Mouse (Mus musculus) CH12.LX (cell line): ENCODE measurements around the gene Sgms1. TPM values are rescaled to one million over a fixed set of nuclear protein-coding genes. Genes with fewer than 3 reads are reported as not detected.

Experiments used
- DNase-seq: peaks from one replicate; pipeline ENCODE4 v3.0.0-alpha.2; 2013; ENCODE audit errors: extremely low read depth
- H3K27ac ChIP-seq: 2 replicates; pipeline ENCODE4 v1.5.1; 2012; ENCODE audit warnings: low read depth, mild to moderate bottlenecking, control low read depth, moderate library complexity; ENCODE audit not compliant: insufficient read depth
- H3K27me3 ChIP-seq: replicated peaks from 2 replicates; pipeline ENCODE3; 2012; ENCODE audit warnings: inconsistent platforms
- H3K36me3 ChIP-seq, 2 experiments: replicated peaks in 1 of 2; 2 replicates each; pipeline versions ENCODE3 to v1.6.1; 2012; ENCODE audit warnings: inconsistent platforms in 1 of 2, low read length in 1 of 2, mild to moderate bottlenecking in 1 of 2, mixed read lengths in 1 of 2, moderate library complexity in 1 of 2; ENCODE audit not compliant: control insufficient read depth in 1 of 2, insufficient read depth in 1 of 2
- H3K4me1 ChIP-seq, 2 experiments: 2 replicates each; pipeline ENCODE4 v1.6.1; 2012; ENCODE audit warnings: inconsistent platforms in 1 of 2, moderate library complexity in 1 of 2; ENCODE audit not compliant: insufficient read depth in 2 of 2, control insufficient read depth in 1 of 2
- H3K4me2 ChIP-seq: 2 replicates; pipeline ENCODE4 v1.6.1; 2012; ENCODE audit warnings: low read depth, mild to moderate bottlenecking, control low read depth; ENCODE audit not compliant: poor library complexity, insufficient read depth, severe bottlenecking
- H3K4me3 ChIP-seq, 3 experiments: fragments of 150-350 bp in 1 of 3; sonication (generic) in 1 of 3; replicated peaks in 1 of 3; 2 replicates each; pipeline versions ENCODE3 to v1.5.1; 2011 to 2012; ENCODE audit warnings: low read depth in 2 of 3, low read length in 2 of 3, mild to moderate bottlenecking in 2 of 3, moderate library complexity in 2 of 3, control low read depth in 1 of 3, improper control_type of control experiment in 1 of 3, inconsistent platforms in 1 of 3, mixed read lengths in 1 of 3; ENCODE audit not compliant: poor library complexity in 1 of 3
- H3K79me2 ChIP-seq: replicated peaks from 2 replicates; pipeline ENCODE4 v1.6.1; 2012; ENCODE audit warnings: mild to moderate bottlenecking, moderate library complexity; ENCODE audit not compliant: control insufficient read depth, poor library complexity, insufficient read depth, severe bottlenecking; ENCODE audit errors: extremely low read depth
- H3K9ac ChIP-seq: 2 replicates; pipeline ENCODE4 v1.6.1; 2012; ENCODE audit warnings: low read depth, mild to moderate bottlenecking, control low read depth, moderate library complexity; ENCODE audit not compliant: insufficient read depth
- H3K9me3 ChIP-seq: replicated peaks from 2 replicates; pipeline ENCODE3; 2012; ENCODE audit warnings: low read length, inconsistent platforms, mixed read lengths
- BHLHE40 ChIP-seq: IDR thresholded peaks from 2 replicates; pipeline ENCODE4 v1.6.1; 2011; ENCODE audit warnings: mild to moderate bottlenecking, low read depth, low read length, improper control_type of control experiment
- CHD1 ChIP-seq: IDR thresholded peaks from 2 replicates; pipeline ENCODE4 v1.6.1; 2012; ENCODE audit warnings: low read depth, low read length, improper control_type of control experiment, inconsistent platforms
- CHD2 ChIP-seq: IDR thresholded peaks from 2 replicates; pipeline ENCODE4 v1.6.1; 2011; ENCODE audit warnings: low read length, improper control_type of control experiment
- E2F4 ChIP-seq: IDR thresholded peaks from 2 replicates; pipeline ENCODE4 v1.6.1; 2011; ENCODE audit warnings: low read depth, low read length, improper control_type of control experiment; ENCODE audit not compliant: insufficient replicate concordance
- ELF1 ChIP-seq: IDR thresholded peaks from 2 replicates; pipeline ENCODE4 v1.6.1; 2014; ENCODE audit warnings: low read depth, mild to moderate bottlenecking, inconsistent platforms, low read length, improper control_type of control experiment
- EP300 ChIP-seq: IDR thresholded peaks from 2 replicates; pipeline ENCODE4 v1.6.1; 2011; ENCODE audit warnings: low read length, improper control_type of control experiment
- HCFC1 ChIP-seq: IDR thresholded peaks from 2 replicates; pipeline ENCODE4 v1.6.1; 2012; ENCODE audit warnings: low read depth, mild to moderate bottlenecking, inconsistent platforms, low read length, improper control_type of control experiment
- IRF4 ChIP-seq: IDR thresholded peaks from 2 replicates; pipeline ENCODE4 v1.6.1; 2014; ENCODE audit warnings: low read depth, mild to moderate bottlenecking, inconsistent platforms, low read length, improper control_type of control experiment
- JUN ChIP-seq: IDR thresholded peaks from 2 replicates; pipeline ENCODE4 v1.6.1; 2011; ENCODE audit warnings: low read depth, mild to moderate bottlenecking, low read length, improper control_type of control experiment, moderate library complexity; ENCODE audit not compliant: insufficient read depth
- KAT2A ChIP-seq: IDR thresholded peaks from 2 replicates; pipeline ENCODE4 v1.6.1; 2012; ENCODE audit warnings: low read length, improper control_type of control experiment, inconsistent platforms; ENCODE audit not compliant: insufficient replicate concordance
- MAFK ChIP-seq: IDR thresholded peaks from 2 replicates; pipeline ENCODE4 v1.6.1; 2011; ENCODE audit warnings: low read length, improper control_type of control experiment; ENCODE audit not compliant: insufficient replicate concordance
- MXI1 ChIP-seq: IDR thresholded peaks from 2 replicates; pipeline ENCODE4 v1.6.1; 2011; ENCODE audit warnings: mild to moderate bottlenecking, low read depth, low read length, improper control_type of control experiment
- MYC ChIP-seq: IDR thresholded peaks from 2 replicates; pipeline ENCODE4 v1.6.1; 2011; ENCODE audit warnings: low read depth, mild to moderate bottlenecking, improper control_type of control experiment, low read length
- NELFE ChIP-seq: IDR thresholded peaks from 2 replicates; pipeline ENCODE4 v1.6.1; 2011; ENCODE audit warnings: low read depth, low read length, improper control_type of control experiment
- NRF1 ChIP-seq: IDR thresholded peaks from 2 replicates; pipeline ENCODE4 v1.6.1; 2014; ENCODE audit warnings: low read depth, mild to moderate bottlenecking, inconsistent platforms, low read length, improper control_type of control experiment, moderate library complexity
- SIN3A ChIP-seq: IDR thresholded peaks from 2 replicates; pipeline ENCODE4 v1.6.1; 2012; ENCODE audit warnings: low read length, improper control_type of control experiment, inconsistent platforms
- SMC3 ChIP-seq: IDR thresholded peaks from 2 replicates; pipeline ENCODE4 v1.6.1; 2011; ENCODE audit warnings: low read depth, low read length, improper control_type of control experiment
- TBP ChIP-seq: conservative IDR thresholded peaks from 2 replicates; pipeline ENCODE4 v1.6.1; 2011; ENCODE audit warnings: low read depth, low read length, improper control_type of control experiment
- ZMIZ1 ChIP-seq: IDR thresholded peaks from 2 replicates; pipeline ENCODE4 v1.6.1; 2012; ENCODE audit warnings: low read depth, mild to moderate bottlenecking, inconsistent platforms, low read length, improper control_type of control experiment
- dilution Hi-C: fragments of 300-500 bp; cut with MboI; formaldehyde crosslinking; loops from 2 replicates; pipeline ENCODE4 v1.14.3; 2020; ENCODE audit warnings: low sequenced_read_pairs; ENCODE audit not compliant: extremely low pct_unique_long_range_greater_than_20kb, extremely low pct_ligation_motif_present
- in situ Hi-C: fragments of 300-500 bp; cut with MboI; formaldehyde crosslinking; loops from 3 replicates; pipeline ENCODE4 v1.14.3; 2019; ENCODE audit warnings: low sequenced_read_pairs, low pct_ligation_motif_present, low pct_unique_long_range_greater_than_20kb, mixed read lengths
- polyA plus RNA-seq: library from polyadenylated mRNA; unstranded; fragments of >175 nt; gene quantifications from 2 replicates; pipeline ENCODE4 v1.2.1, GENCODE M21; 2012; ENCODE audit warnings: low read depth; ENCODE audit not compliant: insufficient read length
- total RNA-seq, 2 experiments: library from RNA; depleted of rRNA; stranded (reverse); fragments of 300-350 nt in 1 of 2; fragments of >200 nt in 1 of 2; gene quantifications; 2 replicates each; pipeline ENCODE4 v1.2.3; 2012 to 2014

Gene Sgms1
- total and polyA plus RNA-seq, 3 experiments: 1.4 to 1.8 (median 1.8) TPM

DNA sequence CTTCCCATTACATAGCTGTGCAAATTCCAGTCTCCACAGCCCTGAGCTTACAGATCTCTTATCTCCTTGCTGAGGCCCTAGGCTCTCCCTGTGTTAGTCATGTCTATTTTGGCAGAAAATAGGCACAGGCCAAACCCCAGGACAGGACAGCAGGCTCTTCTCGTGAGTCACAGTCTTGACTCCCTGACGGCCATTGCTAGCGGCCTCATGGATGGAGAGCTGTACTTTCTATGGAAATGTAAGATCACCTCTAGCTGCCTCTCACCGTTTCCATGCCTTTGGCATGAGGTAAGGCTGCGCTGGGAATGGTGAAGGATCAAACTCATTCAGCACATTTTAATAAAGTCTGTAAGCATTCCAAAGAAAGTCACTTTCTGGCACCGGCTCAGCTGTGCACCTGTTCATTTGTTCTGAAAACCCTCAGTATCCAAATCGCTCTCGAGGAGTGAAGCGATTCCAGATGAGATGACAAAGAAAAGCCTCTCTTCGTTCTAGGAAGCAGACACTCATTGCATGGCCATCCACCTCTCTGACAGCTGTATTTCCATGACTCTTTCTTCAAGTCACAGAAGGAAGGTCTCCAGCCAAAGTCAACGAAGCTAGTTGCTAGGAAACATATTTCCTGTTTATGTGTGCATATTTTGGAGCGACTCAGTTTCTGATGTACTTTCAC, 97.3 kb downstream of the Sgms1 start:
- Histone ChIP-seq H3K27ac (no peak overlapping the region), H3K36me3 (no peaks in the 10 kb centered on the region), H3K4me2 (peak overlapping the region; percentile 53; the same call in 1 of the 2 replicates), H3K79me2 (no peaks in the 10 kb centered on the region), H3K4me1 (peaks cover 3 to 16% of the 10 kb centered on the region in 2 experiments; a peak in 3 of 4 replicates), H3K9me3 (no peaks in the 10 kb centered on the region), H3K9ac (no peak overlapping the region), H3K4me3 (no peak overlapping the region), H3K27me3 (no peaks in the 10 kb centered on the region)
- TF ChIP-seq JUN (no peak), ELF1 (no peak), EP300 (no peak), ZMIZ1 (no peak), HCFC1 (no peak), KAT2A (no peak), CHD1 (no peak), MAFK (no peak), IRF4 (no peak), SMC3 (no peak), NRF1 (no peak), BHLHE40 (no peak), TBP (no peak), SIN3A (no peak), MXI1 (no peak), MYC (no peak), CHD2 (no peak), NELFE (no peak), E2F4 (no peak)
- DNase-seq: no peak
- in situ Hi-C loops: no loop called here
- dilution Hi-C loops: no loop called here

DNA sequence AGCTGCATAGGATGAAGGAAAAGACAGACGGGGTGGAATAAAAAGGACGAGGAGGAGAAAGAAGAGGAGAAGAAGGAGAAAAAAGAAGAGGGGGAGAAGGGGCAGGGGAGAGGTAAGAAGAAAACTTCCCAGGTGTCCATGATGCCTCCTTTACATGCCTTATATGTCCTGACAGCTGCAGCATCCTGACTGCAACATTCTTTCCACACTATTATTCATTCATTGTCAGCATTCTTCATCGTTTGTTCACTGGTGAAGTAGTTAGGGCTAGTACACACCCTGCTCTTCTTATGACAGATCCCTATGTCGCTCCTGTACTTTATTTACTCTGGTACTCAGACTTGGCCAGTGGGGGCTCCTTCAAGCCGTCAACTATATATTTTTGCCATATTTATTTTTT, 98.4 kb downstream of the Sgms1 start:
- H3K27me3 ChIP-seq: no peaks in the 10 kb centered on the region
- dilution Hi-C loops: no loop called here
- DNase-seq: no peak

More for the DNA sequence above, 98.4 kb downstream of the Sgms1 start:
- peaks cover 3 to 16% of the 10 kb centered on the region in 2 experiments; a peak in 3 of 4 replicates for H3K4me1 ChIP-seq
- no peaks in the 10 kb centered on the region for H3K79me2 ChIP-seq
- H3K36me3 ChIP-seq: no peaks in the 10 kb centered on the region
- H3K4me3 ChIP-seq: no peak overlapping the region
- no peak overlapping the region for H3K9ac ChIP-seq
- H3K4me2 ChIP-seq: no peak overlapping the region
- in situ Hi-C loops: no loop called here
- no peak overlapping the region for H3K27ac ChIP-seq
- H3K9me3 ChIP-seq: no peaks in the 10 kb centered on the region
- no peak for TF ChIP-seq CHD2
- no peak for TF ChIP-seq KAT2A
